Mouse (Mus musculus) small intestine, adult 2 months (tissue): ENCODE measurements at regions not wholly inside any gene's neighbourhood (a gene's known extent, or its start where the extent isn't known, plus 50 kb on each side); places are given as distances from the start of the nearest gene placed in this dataset.

Experiments
- H3K27ac ChIP-seq: fragments of 200-500 bp; 2 replicates; pipeline ENCODE4 v1.5.1; 2012; ENCODE audit warnings: low read depth, low read length, control low read depth, inconsistent platforms; ENCODE audit not compliant: insufficient read depth
- H3K27me3 ChIP-seq: fragments of 200-500 bp; 2 replicates; pipeline ENCODE4 v1.6.1; 2012; ENCODE audit warnings: mild to moderate bottlenecking, moderate library complexity, low read length, inconsistent platforms; ENCODE audit not compliant: control insufficient read depth, insufficient read depth
- H3K36me3 ChIP-seq: fragments of 200-500 bp; 2 replicates; pipeline ENCODE4 v1.6.1; 2012; ENCODE audit warnings: mild to moderate bottlenecking, low read length, control low read depth, inconsistent platforms; ENCODE audit not compliant: control insufficient read depth, insufficient read depth
- H3K4me1 ChIP-seq: fragments of 200-500 bp; 2 replicates; pipeline ENCODE4 v1.6.1; 2012; ENCODE audit warnings: low read length, inconsistent platforms, mixed read lengths; ENCODE audit not compliant: control insufficient read depth, insufficient read depth, insufficient read length
- H3K4me3 ChIP-seq: fragments of 200-500 bp; 2 replicates; pipeline ENCODE4 v1.5.1; 2012; ENCODE audit warnings: low read depth, mild to moderate bottlenecking, control low read depth, inconsistent platforms, low read length, moderate library complexity
- CTCF ChIP-seq: fragments of 200-500 bp; IDR thresholded peaks from 2 replicates; pipeline ENCODE4 v1.5.1; 2012; ENCODE audit warnings: low read depth, mild to moderate bottlenecking, control low read depth, inconsistent platforms, low read length, moderate library complexity, mixed read lengths; ENCODE audit not compliant: insufficient replicate concordance, insufficient read length; ENCODE audit errors: extremely low read depth
- POLR2A ChIP-seq: fragments of 200-500 bp; IDR thresholded peaks from 2 replicates; pipeline ENCODE4 v1.6.1; 2012; ENCODE audit warnings: low read depth, mild to moderate bottlenecking, control low read depth, inconsistent platforms, low read length, moderate library complexity
- WGBS: fragments of 180-500 bp; shearing (Covaris S2); methylation state at CpG from one replicate; pipeline ENCODE4 v1.1.7; 2018; 5-methylcytosine and 5-hydroxymethylcytosine counted together

- no peak for TF ChIP-seq POLR2A
- TF ChIP-seq CTCF = no peak
Measured at GRCm38 (mm10) chr3:156382919-156383318, 178.7 kb upstream of the Negr1 start.

GRCm38 (mm10) chr3:156406136-156406535, 155.5 kb upstream of the Negr1 start:
- no peaks in the 10 kb centered on the region for H3K27me3 ChIP-seq
- WGBS = 79% methylated on average over 3 of the region's 3 CpGs
- no peak overlapping the region for H3K4me3 ChIP-seq
- TF ChIP-seq POLR2A = no peak
- no peak for TF ChIP-seq CTCF
- H3K36me3 ChIP-seq = no peaks in the 10 kb centered on the region
- no peak overlapping the region for H3K27ac ChIP-seq
- no peaks in the 10 kb centered on the region for H3K4me1 ChIP-seq

More at GRCm38 (mm10) chr3:156382919-156383318, 178.7 kb upstream of the Negr1 start:
- Histone ChIP-seq H3K4me3 (no peak overlapping the region), H3K27ac (no peak overlapping the region), H3K36me3 (no peaks in the 10 kb centered on the region), H3K4me1 (no peaks in the 10 kb centered on the region), H3K27me3 (no peaks in the 10 kb centered on the region)

DNA sequence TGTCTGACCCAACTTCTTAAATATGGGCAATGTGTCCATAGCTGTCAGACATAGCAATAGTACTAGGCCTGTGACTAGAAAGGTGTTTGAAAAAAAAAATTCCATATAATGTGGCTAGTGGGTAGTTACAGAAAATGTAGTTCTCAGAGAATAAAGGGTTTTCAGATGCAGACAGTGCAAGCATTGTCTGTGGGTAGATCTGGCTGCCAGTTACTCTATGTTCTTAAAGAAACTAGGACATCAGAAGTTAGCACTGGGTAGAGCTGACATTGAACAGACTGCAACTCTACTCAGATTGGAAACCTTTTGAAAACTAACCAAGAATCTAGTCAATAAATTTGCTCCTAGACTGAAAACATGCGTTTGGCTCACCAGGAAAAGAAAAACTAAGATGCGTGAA, 154.5 kb upstream of the Negr1 start:
- Histone ChIP-seq H3K36me3 (no peaks in the 10 kb centered on the region), H3K27me3 (no peaks in the 10 kb centered on the region), H3K27ac (no peak overlapping the region), H3K4me3 (no peak overlapping the region), H3K4me1 (no peaks in the 10 kb centered on the region)
- TF ChIP-seq CTCF (no peak), POLR2A (no peak)
- 76% methylated on average over 2 of the region's 2 CpGs for WGBS

DNA sequence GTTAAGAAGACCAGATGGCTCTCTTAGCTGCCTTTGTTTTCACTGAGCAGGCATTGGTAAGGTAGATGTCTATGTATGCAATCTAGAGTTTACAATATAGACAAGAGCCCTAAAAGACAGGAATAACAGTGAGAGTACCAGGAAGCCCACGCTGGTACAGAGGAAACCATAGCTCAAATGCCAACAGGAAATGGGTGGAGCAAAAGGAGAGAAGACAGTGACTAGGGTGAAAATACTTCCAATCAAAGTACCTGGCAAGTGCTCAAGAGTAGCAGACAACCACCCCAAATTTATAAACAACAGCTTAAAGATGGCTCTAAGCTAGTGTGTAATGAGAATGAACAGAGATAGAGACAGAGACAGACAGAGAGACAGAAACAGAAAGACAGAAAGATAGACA, 151.5 kb upstream of the Negr1 start:
- no peak for TF ChIP-seq POLR2A
- no peaks in the 10 kb centered on the region for H3K27me3 ChIP-seq
- H3K36me3 ChIP-seq = no peaks in the 10 kb centered on the region
- 33% methylated on average over 1 of the region's 1 CpGs for WGBS
- H3K27ac ChIP-seq = no peak overlapping the region
- no peaks in the 10 kb centered on the region for H3K4me1 ChIP-seq
- no peak overlapping the region for H3K4me3 ChIP-seq

DNA sequence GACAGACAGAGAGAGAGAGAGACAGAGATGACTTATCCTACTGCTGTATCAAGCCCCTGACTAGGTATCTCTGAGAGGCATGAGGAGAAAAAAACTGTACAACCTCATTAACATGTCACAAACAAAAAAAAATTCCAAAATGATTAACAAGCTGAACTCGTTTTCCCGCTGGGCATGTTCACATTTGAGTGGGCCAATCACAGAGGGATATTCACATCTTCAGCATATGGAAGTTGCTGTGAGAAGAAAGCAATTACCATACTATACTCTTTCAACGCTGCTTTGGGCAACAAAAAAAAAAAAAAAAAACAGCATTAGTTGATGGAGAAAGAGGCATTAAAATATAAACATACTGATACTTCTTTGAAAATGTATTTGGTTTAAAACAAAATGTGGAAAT, 148.8 kb upstream of the Negr1 start:
- no peak overlapping the region for H3K4me3 ChIP-seq
- H3K27me3 ChIP-seq = no peaks in the 10 kb centered on the region
- no peaks in the 10 kb centered on the region for H3K36me3 ChIP-seq
- WGBS = 76% methylated on average over 3 of the region's 3 CpGs
- no peak overlapping the region for H3K27ac ChIP-seq
- TF ChIP-seq CTCF (no peak), POLR2A (no peak)
- no peaks in the 10 kb centered on the region for H3K4me1 ChIP-seq

DNA sequence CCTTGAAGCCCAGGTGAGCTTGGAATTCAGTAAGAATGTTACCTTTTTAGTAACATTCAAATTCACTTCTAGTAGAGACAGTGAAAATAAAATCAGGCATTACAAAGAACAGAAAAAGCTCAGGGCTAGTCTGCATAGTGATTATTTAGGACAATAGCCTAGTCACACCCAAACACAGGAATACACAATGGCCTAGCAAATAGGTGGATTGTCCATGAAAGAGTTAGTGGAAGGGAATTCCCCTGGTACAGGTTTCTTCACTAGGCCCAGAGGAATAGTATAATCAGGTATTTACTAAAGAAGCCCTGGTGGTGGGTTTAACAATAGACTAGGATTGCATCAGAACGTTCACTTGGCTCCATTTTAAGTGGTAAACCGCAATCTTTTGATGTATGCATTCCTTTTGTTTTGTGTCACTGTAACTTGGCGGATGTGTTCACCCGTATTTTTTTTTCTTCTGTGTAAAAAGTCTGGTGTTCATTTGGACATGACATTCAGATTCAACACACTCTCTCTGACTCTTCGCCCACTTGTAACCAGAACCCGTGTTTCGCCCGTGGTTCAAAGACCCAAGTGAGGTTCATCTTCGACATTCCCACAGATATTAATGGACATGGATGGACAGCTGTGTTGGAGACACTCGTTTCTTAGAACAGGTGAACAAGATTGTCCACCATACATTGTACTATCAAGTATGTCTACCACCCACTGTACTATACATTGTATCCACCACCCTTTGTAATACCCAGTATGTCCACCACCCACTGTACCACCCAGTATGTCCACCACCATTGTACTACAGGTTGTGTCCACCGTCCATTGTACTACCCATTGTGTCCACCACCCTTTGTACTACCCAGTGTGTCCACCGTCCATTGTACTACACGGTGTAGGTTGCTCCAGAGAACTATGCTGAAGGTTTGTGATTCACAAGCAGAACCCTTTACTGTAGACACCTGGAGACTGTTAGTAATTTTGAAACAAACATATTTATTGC, 146.9 kb upstream of the Negr1 start:
- Histone ChIP-seq H3K4me1 (no peaks in the 10 kb centered on the region), H3K27ac (no peak overlapping the region), H3K4me3 (no peak overlapping the region), H3K27me3 (no peaks in the 10 kb centered on the region), H3K36me3 (no peaks in the 10 kb centered on the region)
- WGBS = 82% methylated on average over 13 of the region's 13 CpGs
- TF ChIP-seq CTCF (no peak), POLR2A (no peak)

DNA sequence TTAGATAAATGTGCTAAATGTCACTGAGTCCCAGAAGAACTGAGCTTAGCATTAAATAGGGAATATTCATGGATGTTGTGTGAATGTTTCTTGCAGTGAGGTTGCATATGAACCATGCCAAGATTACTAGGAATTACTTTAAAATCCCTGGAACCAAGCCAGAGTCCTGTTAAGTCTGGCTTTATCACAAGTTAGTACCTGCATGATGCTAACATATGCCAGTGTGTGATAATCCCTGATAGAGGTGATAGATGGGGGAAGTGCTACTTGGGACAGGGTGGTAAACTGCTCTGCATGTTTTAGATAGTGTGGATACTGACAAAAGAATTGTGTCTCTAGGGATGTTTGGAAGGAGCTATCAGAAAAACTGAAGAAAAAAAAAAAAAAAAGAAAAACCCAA, 143.5 kb upstream of the Negr1 start:
- no peaks in the 10 kb centered on the region for H3K27me3 ChIP-seq
- TF ChIP-seq POLR2A (no peak), CTCF (no peak)

More for the DNA sequence above, 143.5 kb upstream of the Negr1 start:
- Histone ChIP-seq H3K27ac (no peak overlapping the region), H3K36me3 (no peaks in the 10 kb centered on the region), H3K4me3 (no peak overlapping the region), H3K4me1 (no peaks in the 10 kb centered on the region)
